Mouse (Mus musculus): Measurements from ENCODE around the gene Scube1.

Scube1 gene

DNA sequence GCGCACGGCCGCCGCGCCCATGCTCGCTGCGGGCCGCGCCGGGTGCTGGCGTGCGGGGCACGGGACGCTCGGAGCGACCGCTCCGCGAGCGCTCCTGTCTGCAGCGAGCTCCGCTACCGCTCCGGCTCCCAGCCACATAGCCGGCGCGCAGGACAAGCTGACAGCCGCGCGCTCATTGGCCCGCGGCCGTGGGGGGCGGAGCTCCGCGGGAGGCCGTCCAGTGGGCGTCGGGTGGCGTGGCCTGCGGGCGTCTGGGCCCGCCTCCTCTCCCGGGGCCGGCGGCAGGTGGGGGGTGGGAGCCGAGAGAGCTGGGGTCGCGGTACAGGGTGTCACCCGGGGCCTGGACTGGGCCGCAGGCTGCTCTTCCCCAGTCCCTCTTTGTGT, at the start of gene Scube1:
Scube1 (minus strand) TSS at position 136 of the 384 bp plus-strand sequence.
- peak; percentile 48 for DNase-seq (ENCODE audit: low read depth)

- DNase-seq (ENCODE audit: low read depth), result no peak
Observed at GRCm38 (mm10) chr15:83772953-83773352, 48.1 kb upstream of the Scube1 start.

- no peak for DNase-seq (ENCODE audit: low read depth)
Observed at GRCm38 (mm10) chr15:83772460-83772859, 47.6 kb upstream of the Scube1 start.

GRCm38 (mm10) chr15:83771346-83772053, 46.7 kb upstream of the Scube1 start:
- DNase-seq (ENCODE audit: low read depth), result no peak

DNA sequence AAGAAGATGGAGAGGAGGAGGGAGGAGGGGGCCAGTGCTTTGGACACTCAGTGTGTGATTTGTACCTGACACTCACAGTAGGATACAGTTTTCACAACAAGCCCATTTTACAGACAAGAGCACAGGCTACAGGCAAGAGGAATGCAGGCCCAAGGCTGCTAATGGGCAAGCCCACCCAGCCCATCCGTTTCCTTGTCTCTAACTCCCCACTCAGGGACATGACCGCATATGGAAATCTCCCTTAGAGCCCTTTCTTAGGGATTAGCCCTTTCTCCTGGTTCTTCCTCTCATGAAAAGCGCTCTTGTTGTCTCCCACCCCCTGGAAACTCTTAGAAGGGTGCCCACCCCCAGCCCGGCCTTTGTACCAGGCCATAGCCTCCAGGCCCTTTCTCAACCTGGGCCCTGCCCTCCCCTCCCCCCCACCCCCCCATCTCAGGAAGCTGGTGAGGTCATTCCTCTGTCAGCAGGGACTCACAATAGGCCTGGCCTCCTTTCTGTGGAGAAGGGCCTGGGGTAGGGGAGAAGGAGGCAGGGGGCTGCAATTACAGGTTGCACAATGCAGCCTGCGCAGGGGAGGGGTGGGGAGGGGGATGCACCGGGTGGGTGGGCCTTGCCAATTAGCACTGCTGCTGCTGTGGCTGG, 40.7 kb upstream of the Scube1 start:
- no peak for DNase-seq (ENCODE audit: low read depth)

GRCm38 (mm10) chr15:83761512-83761911, 36.7 kb upstream of the Scube1 start:
- no peak for DNase-seq (ENCODE audit: low read depth)

DNA sequence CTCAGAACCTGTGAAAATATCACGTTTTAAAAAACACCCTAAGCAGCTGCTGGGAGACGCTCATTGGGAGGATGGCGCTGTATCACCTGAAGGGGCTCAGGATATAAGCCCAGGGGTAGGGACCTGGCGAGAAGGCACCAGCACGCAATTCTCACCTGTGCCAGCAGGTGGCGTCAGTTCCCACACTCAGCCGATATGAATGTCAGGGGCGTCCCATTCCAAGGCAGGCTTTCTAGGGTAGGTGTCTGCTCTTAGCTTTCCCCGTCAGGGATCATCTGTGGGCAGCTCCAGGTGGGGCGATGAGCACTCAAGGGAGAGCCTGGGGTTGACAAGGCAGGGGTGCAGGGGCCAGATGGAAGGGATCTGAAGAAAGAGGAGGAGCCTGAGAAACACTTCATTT, 35.9 kb upstream of the Scube1 start:
- DNase-seq (ENCODE audit: low read depth), result peak; percentile 36

DNA sequence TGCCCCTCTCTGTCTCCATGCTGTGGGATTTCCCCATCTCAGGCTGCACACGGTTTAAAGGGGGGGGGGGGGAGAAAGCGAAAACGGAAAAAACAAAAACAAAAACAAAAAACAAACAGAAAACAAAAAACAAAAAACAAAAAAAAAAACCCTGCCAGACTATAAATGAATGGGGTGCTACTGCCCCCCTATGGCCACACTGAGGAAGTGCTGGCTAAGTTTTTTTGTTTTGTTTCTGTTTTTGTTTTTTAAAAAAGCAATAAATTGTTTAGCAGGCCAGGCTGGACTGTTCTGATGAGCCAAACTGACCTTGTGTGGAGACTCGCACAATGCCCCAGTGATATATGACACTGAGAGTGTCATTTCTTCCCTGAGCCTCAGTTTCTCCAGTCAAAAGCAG, 34.1 kb upstream of the Scube1 start:
- peak; percentile 14 for DNase-seq (ENCODE audit: low read depth)

DNA sequence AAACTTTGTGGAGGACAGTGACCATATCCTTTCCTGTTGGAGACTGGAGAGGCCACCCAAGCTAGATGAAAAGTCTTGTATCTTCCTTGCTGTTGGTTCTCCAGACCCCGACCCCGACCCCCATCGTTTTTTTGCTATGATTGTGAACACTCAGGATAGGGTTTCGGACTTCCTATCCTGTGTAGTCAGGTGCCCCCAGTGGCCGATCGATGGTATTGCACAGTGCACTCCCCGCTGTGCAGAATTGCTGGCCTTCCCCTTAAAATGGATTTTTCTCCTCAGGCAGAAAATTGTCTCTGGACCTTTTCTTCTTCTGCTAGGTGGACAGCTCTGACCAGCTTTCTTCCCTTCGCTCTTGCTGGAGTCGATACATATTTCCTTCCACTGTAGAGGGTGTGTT, 31.9 kb upstream of the Scube1 start:
- DNase-seq (ENCODE audit: low read depth), result peak; percentile 38

DNA sequence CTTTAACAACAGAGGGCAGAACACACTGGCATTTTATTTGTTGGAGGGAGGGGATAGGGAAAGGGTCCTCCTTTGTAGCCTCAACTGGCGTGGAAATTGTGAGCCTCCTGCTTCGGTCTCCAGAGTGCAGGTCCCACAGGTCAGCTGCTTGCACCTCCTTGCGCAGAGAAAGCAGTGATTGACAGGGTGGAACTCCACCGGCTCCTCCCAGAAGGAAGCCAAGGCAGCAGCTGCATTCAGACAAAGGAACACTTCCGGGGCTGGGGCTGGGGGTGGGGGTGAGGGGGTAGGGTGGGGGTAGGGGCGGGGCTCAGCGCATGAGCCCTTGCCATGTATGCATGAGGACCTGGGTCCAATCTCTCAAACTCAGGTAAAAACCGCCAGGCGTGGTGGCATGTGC, 24.6 kb upstream of the Scube1 start:
- DNase-seq (ENCODE audit: low read depth), result no peak

GRCm38 (mm10) chr15:83748986-83749385, 24.2 kb upstream of the Scube1 start:
- DNase-seq (ENCODE audit: low read depth), result no peak

- no peak for DNase-seq (ENCODE audit: low read depth)
Observed at GRCm38 (mm10) chr15:83746311-83746710, 21.5 kb upstream of the Scube1 start.

- no peak for DNase-seq (ENCODE audit: low read depth)
Observed at GRCm38 (mm10) chr15:83742018-83742417, 17.2 kb upstream of the Scube1 start.

DNA sequence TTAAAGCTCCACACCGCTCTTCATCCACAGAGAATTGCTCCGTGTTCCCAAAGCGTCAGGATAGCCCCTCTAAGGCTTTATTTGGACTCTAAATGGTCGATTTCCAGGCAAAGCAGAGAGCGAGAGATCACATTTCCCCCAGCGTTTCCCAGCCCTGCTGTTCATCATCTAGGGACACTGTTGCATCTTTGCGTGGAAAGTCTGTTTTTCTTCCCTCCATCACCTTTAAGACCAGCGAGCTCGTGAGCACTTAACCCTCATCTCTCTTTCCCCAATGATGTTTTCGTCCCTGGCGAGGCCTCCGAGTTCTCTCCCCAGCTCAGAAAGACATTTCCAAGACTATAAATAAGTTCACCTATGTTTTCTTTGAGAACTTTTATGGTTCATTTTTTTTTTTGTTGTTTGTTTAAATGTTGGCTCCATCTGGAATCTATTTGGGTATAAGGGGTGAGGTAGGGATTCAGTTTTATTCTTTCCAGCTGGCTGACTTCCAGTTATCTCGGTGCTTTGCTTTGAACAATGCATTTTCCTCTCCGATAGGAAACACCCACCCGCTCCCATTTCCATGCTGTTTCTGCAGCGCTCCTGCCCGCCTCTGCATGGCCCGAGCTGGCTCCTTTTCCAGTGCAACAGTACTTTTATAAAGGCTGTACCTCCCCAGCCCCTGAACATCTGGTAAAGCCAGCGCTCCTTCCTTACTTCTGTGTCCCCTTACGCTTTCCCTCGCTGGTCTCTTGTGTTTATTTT, 16.0 kb upstream of the Scube1 start:
- no peak for DNase-seq (ENCODE audit: low read depth)

DNA sequence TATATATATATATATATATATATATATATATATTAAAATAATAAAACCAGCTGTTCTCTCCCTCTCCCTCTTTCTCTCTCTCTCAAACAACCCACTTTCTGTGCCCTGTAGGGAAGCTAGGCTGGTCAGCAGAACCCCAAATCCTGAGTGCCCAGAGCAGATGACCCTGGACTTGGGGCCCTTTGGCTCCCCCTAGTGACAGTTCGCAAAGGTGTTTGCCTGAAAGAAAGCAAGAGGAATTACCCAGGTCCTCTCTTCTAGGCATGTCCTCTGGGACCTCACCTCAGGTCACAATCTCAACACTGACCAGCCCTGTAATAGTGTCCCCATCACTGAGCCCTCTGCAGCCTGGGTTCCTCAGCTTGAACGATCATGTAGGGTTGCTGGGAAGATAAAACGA, 2.8 kb upstream of the Scube1 start:
- peak; percentile 50 for DNase-seq (ENCODE audit: low read depth)

DNA sequence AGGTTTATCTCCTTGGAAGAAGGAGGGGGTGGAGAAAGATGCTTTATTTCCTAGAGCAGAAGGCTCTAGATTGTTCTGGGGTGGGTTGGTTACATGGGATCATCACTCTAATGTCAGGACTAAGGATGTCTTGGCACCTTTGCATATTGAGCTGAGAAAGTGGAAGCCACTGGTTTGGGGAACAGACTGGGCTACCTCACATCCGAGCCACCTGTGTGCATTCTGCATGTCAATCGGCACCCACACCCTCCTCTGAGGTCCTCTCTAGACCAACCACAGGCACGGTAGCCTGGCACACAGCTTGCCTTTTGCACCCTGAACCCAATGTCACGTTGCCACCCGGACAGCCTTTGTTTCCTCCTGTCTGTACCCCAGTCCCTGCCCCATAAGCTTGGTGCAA, 1.9 kb upstream of the Scube1 start:
- DNase-seq (ENCODE audit: low read depth), result no peak

DNA sequence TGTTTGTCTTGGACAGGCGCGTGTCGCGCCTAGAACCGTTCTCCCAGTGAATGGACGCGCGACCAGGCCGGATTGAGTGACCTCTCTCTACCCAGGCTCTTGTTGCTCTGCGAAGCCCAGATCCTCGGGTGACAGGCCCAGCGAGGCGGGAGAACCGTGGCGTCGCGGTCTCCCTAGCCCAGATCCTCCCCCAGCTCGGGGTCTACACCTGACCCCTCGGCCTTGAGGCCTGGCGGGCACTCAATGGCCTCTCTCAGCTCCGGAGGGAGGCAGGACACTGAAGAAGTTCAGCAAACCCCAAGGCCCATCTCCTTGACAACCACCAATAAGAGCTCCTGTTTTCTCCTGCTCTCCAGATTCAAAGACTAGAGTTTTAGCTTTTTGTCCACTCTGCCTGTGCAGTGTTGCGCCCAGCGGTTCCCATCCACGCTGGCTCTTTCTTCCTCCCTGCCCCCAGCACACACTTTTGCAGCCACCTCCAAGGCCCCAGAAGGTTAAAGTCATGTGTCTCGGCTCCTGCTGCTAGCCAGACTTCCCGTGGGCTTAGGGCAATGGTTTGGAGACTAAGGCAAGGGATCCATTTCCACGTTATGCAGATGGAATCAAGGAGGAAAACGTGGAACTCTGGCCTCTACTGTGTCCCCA, 857 bp upstream of the Scube1 start:
- DNase-seq (ENCODE audit: low read depth), result no peak

DNA sequence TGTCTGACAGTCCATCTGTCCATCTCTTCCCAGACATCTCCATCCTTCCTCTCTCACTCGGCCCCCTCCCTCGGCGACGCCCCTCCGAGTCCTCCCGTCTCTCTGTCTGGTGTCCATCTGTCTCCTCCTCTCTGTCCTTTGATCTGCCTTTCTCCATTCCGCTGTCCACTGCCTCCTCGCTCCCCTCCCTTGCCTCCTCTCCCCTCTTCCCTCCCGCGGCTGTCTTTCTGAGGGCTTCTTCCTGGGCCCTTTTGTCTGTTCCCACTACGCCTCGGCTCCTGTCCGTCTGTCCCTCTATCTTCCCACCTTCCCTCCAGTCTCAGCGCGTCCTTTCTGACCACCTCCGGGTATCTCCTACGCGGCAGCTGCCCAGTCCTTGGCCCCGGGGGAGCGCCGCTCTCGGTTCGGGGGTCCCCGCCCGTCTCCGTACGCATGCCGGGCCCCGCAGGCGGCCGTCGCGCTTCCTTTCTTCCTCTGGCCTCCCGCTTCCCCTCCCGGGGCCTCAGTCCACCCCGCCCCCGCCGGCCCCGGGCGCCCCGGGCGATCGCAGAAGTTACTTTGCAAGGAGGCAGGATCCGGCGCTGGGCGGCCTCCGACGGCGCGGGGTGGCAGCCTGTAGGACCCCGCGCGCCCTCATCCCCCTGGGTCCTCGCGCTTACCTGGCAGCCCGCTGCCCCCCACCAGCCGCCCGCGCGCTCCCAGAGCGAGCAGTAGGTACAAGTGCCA, 498 bp downstream of the Scube1 start:
- DNase-seq (ENCODE audit: low read depth), result no peak

DNA sequence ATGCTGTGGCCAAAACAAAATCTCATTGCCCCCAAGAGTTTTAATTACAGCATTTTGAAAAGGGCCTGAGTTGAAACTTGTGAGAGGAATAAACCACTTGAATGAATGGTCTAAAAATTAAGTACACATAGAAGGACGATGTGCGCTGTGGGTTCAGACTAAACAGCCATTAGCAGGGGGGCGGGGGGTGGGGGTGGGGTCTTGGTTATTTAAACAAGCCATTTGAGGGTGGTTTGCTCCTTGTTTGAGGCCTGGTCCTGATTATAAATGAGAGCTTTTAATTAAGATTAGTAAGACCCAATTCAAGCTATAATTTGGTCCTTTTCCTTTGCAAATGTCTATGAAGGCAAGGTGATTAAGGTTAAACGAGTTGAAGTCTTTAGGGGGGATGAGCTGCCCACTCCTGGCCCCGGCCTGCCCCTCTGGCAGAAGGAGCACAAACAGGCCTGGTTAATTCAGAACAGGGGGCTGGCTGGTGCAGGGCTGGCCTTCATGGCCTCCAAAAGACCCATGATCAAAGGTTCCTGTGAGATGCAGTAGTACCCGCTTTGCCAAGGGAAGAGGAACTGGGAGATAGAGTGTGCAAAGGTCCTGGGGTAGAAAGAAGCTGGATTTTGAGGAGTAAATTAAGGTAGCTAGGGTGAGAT, 9.1 kb downstream of the Scube1 start:
- DNase-seq (ENCODE audit: low read depth), result no peak

DNA sequence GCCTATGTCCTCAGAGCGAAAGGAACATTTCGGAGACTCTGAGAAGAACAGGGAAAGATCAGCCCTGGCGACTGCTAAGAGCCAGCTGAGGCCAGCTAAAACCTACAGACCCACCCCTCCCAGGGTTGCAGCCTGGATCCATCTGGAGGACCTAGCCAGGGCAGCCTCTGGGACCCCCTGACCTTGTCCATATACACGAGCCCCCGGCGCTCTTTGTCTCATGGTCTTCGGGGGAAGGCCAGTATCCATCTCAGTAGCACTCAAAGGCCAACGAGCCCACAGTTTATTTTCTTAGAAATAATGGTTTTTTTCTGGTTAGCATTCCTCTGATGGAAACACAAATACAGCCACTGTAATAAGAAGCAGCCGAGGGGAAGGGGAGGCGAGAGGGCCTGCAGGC, 12.0 kb downstream of the Scube1 start:
- no peak for DNase-seq (ENCODE audit: low read depth)

DNA sequence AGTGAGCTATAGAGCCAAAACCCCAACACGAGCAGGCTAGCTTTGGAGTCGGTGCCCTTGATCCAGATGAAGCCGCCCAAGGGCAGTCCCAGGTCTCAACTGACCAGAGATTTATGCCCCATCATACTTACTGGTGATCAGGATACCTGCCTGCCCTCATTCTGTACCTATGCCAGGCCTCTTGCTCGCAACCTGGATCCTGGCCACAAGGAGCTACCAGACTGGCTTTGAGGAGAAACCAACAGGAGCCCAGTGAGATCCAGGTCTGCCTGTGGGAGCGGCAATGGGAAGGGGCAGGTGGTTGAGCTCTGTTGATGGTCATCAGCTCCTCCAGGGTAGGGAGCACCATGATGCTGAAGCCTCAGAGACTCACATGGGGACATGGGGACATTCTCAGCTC, 12.5 kb downstream of the Scube1 start:
- no peak for DNase-seq (ENCODE audit: low read depth)
